Comparison of ENCODE assay signal across 11 mouse cellular contexts in the genomic region with DNA sequence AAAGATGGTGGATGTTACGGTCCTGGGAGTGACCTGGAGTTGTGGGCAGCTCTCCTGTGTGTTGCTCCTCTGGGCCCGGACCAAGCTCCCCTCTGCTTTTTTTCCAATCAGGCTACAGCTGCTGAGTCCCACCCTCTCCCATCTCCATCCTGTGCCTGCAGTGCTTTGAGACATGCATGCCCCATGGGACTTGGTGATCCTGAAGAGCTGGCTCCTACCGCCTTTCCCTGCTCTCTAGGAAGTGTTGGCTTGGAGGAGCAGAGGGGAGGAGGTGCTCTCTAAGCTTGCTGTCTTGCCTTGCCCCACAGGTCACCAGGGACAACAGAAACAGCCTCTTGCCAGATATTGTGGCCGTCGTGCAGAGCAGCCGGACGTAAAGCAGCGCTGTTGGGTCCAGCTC.
"Had no signal": no experiment of that assay in that cellular context is flagged by ENCODE, and none has a peak within 500 bp of the region (broad histone marks: within the 10 kb centered on the region; RNA-seq: fewer than 3 reads in every experiment).

No protein-coding gene starts in this region.

- H3K27ac ChIP-seq: kidney, embryonic 15.5 days; liver, embryonic 15.5 days; neural tube, embryonic 12.5 days; stomach, postnatal 0 days had no signal

- H3K9me3 ChIP-seq: kidney, embryonic 15.5 days; liver, embryonic 15.5 days; neural tube, embryonic 12.5 days had no signal

- H3K4me1 ChIP-seq: liver, embryonic 15.5 days had no signal

- ATAC-seq: lung, postnatal 0 days had no signal

- H3K9ac ChIP-seq: kidney, embryonic 15.5 days; liver, embryonic 15.5 days; neural tube, embryonic 12.5 days had no signal

- H3K27me3 ChIP-seq: kidney, embryonic 15.5 days; liver, embryonic 15.5 days; neural tube, embryonic 12.5 days had no signal

- H3K4me2 ChIP-seq: kidney, embryonic 15.5 days; liver, embryonic 11.5 days; liver, embryonic 15.5 days; neural tube, embryonic 12.5 days had no signal

- H3K36me3 ChIP-seq: kidney, embryonic 15.5 days; liver, embryonic 15.5 days; neural tube, embryonic 12.5 days had no signal

- DNase-seq: kidney, postnatal 14 days; left cerebral cortex, postnatal 4 days; lung, adult 2 months; lung, postnatal 36 days; midbrain, embryonic 14.5 days had no signal

- H3K4me3 ChIP-seq: kidney, embryonic 15.5 days; liver, embryonic 15.5 days; neural tube, embryonic 12.5 days had no signal
